Mouse (Mus musculus): ENCODE data around the gene Exoc8. TPM values are rescaled to one million over a fixed set of nuclear protein-coding genes. Genes with fewer than 3 reads are reported as not detected.

Exoc8 gene
- 8.4 and 9.6 TPM in 2 replicates for polyA plus RNA-seq (2016; fragmentation: Nextera tagmentation; extraction: Ambion mirVana)

DNA sequence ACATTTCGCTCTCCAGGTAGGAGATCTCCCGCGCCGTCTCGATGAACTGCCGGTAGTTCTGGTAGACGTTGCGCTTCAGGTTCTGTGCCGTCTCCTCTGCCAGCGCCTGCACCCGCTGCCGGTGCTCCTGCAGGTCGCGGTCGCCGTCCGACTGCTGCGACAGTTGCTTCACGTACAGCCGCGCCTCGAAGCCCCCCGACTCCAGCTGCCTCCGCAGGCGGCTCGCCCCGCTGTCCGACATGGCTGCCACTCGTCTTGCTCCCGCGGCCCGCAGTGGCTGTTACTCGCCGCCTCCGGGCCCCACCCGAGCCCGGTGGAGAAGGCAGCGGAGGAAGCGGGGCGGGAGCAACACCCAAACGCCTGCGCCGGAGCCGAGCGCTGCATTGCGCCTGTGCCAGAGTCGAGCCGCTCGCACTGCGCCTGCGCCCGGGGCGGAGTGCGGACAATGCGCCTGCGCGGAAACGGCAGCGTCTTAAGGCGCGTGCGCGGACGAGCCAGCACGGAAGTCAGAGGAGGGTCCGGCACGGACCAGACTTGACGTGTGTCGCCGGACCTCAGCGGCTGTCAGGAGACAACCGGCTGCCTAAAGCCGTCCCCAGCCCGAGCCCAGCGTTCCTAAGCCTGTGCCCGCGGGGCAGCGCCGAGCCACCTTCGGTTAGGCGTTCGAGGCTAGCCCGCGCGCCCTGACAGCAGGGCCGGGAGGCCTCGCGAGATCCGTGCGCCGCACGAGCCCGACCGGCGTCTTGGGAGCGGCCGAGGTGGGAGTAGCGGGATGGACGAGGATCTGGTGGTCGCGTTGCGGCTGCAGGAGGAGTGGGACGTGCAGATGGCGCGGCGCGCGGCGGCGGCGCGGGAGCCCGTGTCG lies at the start of gene Exoc8, which contains the start of gene Sprtn:
Gene Exoc8, minus strand, starts transcription at position 320 of the 865 bp plus-strand sequence.
Gene Sprtn, plus strand, starts transcription at position 501 of the 865 bp plus-strand sequence.
- peak within 1 kb of the TSS; percentile 86 for H3K27ac ChIP-seq (replicated peaks)
- peak within 1 kb of the TSS; percentile 97 for H3K4me3 ChIP-seq
- H3K36me3 ChIP-seq = peaks cover 66% of the 10 kb centered on the region

DNA sequence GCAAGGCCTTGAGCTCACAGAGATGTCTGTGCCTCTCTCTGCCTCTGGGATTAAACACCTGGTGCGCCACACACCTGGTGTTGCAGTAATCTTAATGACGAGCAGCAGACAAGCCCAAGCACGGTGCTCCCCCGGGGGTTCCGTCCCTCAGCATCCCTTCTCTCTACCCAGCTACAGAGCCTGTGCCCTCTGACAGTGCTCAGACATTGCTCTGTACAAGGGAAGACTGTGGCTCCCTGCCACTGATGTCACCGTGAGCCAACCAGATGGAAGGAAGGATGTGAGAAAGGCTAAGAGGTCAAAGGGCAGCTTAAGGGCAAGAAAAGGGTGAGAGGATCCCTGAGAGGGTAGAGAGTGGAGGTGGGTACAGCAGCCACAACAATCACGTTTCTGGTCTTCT lies 46.9 kb upstream of the Exoc8 start:
- 0 out of 2 replicates have a peak overlapping the region, but pooled peaks have one; percentile 7 for H3K4me3 ChIP-seq
- DNase-seq (ENCODE audit: low spot score) = no peak
- H3K27ac ChIP-seq (replicated peaks) = no peak overlapping the region
- 58% methylated on average over 7 of the region's 7 CpGs for WGBS
- peaks cover 50% of the 10 kb centered on the region for H3K36me3 ChIP-seq
- peaks cover 42% of the 10 kb centered on the region for H3K4me1 ChIP-seq
- H3K9me3 ChIP-seq (replicated peaks) = no peaks in the 10 kb centered on the region
- H3K27me3 ChIP-seq (ENCODE audit: low read depth, poor library complexity, severe bottlenecking) = no peaks in the 10 kb centered on the region

More for the DNA sequence above, at the start of gene Exoc8, which contains the start of gene Sprtn:
- WGBS = under 1% methylated on average over 114 of the region's 114 CpGs
- no peaks in the 10 kb centered on the region for H3K27me3 ChIP-seq (ENCODE audit: low read depth, poor library complexity, severe bottlenecking)
- no peaks in the 10 kb centered on the region for H3K9me3 ChIP-seq (replicated peaks)
- DNase-seq (ENCODE audit: low spot score) = peak; percentile 98
- peaks cover 34% of the 10 kb centered on the region for H3K4me1 ChIP-seq

DNA sequence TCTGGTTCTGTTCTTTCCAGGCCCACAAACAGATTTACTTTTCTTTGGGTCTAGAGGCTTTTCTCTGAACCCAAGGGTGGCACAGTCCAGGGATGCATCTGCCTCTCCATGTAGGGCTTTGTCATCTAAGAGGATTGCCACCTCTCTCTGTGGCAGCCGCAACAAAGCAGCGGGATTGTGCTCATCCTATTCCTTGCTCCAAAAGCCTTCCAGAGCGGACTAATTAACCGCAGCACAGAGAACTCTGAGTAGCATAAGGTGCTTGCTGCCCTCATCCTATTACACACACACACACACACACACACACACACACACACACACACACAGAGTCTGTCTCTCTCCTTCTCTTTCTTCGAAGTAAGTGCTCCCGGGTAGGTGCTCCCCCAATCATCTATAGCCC lies 46.3 kb upstream of the Exoc8 start:
- Histone ChIP-seq H3K9me3 (replicated peaks) (no peaks in the 10 kb centered on the region), H3K27ac (replicated peaks) (no peak overlapping the region), H3K4me3 (no peak overlapping the region), H3K27me3 (ENCODE audit: low read depth, poor library complexity, severe bottlenecking) (no peaks in the 10 kb centered on the region), H3K36me3 (peaks cover 56% of the 10 kb centered on the region), H3K4me1 (peaks cover 42% of the 10 kb centered on the region)
- no peak for DNase-seq (ENCODE audit: low spot score)
- WGBS = 91% methylated on average over 6 of the region's 6 CpGs

DNA sequence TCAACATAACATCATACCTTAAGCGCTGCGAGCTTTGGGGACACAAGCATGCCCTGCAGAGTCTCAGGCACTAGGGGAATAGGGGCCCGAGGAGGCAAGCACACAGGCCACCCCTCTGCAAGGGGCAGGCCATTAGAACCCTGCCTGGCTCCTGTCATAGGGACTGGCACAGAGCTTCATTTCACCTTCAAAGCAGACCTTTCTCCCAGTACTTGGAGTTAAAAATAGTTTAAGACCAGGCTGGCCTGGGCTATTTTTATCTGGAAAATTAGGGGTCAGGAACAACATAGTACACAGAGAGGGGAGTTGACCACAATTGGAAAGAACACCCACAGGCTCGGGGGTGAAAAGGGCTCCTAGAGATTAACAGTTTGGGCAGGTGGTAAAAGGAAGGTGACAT lies 39.8 kb upstream of the Exoc8 start:
- no peaks in the 10 kb centered on the region for H3K27me3 ChIP-seq (ENCODE audit: low read depth, poor library complexity, severe bottlenecking)
- H3K27ac ChIP-seq (replicated peaks) = no peak overlapping the region
- no peaks in the 10 kb centered on the region for H3K9me3 ChIP-seq (replicated peaks)
- no peak overlapping the region for H3K4me3 ChIP-seq
- H3K4me1 ChIP-seq = no peaks in the 10 kb centered on the region
- H3K36me3 ChIP-seq = peaks cover 71% of the 10 kb centered on the region
- WGBS = 92% methylated on average over 4 of the region's 4 CpGs
- DNase-seq (ENCODE audit: low spot score) = no peak

DNA sequence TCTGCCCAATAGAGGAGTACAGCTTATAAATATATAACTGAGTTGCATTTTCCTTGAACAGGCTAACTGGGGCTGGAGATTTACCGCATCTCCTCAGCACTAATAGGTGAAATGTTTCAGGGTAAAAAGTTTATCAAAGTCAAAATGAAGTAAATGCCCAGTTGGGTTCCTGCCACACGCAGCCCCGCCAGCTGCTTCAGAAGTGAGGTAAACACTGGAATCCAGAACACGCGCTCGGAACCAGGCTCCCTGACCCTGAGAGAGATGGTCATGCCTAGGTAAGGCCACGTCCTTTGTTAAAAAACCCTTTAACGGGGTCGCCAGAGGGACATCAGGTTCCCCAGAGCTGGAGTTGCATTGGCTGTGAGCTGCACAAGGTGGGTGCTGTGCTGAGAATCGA lies 39.2 kb upstream of the Exoc8 start:
- Histone ChIP-seq H3K9me3 (replicated peaks) (no peaks in the 10 kb centered on the region), H3K27me3 (ENCODE audit: low read depth, poor library complexity, severe bottlenecking) (no peaks in the 10 kb centered on the region), H3K36me3 (peaks cover 68% of the 10 kb centered on the region), H3K4me1 (no peaks in the 10 kb centered on the region), H3K4me3 (no peak overlapping the region), H3K27ac (replicated peaks) (no peak overlapping the region)
- DNase-seq (ENCODE audit: low spot score) = no peak
- 98% methylated on average over 10 of the region's 10 CpGs for WGBS

DNA sequence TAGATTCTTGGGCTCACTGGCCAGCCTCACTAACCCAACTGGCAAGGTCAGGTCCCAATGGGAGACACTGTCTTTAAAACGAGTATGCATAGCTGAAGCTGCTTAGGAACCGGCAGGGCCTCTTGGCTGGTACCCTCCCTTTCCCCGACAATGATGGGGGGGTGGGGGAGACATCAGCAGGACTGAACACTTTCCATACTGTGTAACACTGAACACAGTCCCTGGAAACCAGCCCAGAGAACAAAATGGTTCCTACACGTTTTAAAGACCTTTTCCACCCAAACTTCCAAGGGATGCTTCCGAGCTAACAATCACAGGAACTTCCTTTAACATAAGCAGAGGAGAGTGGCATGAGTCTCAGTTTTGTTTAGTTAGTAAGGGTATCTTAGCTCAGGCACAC lies 37.6 kb upstream of the Exoc8 start:
- Histone ChIP-seq H3K9me3 (replicated peaks) (0 out of 2 replicates have a peak, but pooled peaks cover 4% of the 10 kb centered on the region), H3K4me1 (no peaks in the 10 kb centered on the region), H3K27ac (replicated peaks) (no peak overlapping the region), H3K36me3 (peaks cover 66% of the 10 kb centered on the region), H3K4me3 (no peak overlapping the region), H3K27me3 (ENCODE audit: low read depth, poor library complexity, severe bottlenecking) (no peaks in the 10 kb centered on the region)
- 90% methylated on average over 5 of the region's 5 CpGs for WGBS
- no peak for DNase-seq (ENCODE audit: low spot score)

DNA sequence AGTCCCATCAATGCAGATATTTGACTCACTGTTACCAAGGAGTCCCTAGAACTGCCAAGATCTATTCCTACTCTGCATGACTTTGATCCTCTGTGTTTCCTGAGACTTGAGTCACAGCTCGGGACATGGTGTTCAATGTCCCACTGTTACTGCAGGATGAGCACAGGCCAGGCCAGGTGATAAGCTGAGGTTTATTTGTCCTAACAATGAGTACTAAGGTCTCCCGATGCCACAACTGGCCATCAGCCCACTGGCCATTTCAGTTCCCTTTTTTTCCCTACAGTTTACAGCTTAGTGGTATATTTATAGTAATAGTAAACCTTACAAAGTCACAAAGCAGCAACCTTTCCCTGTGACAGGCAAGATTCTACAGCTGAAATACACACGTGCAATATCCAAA lies 34.9 kb upstream of the Exoc8 start:
- H3K36me3 ChIP-seq = peaks cover 57% of the 10 kb centered on the region
- H3K4me1 ChIP-seq = no peaks in the 10 kb centered on the region
- DNase-seq (ENCODE audit: low spot score) = no peak
- WGBS = 90% methylated on average over 3 of the region's 3 CpGs
- no peak overlapping the region for H3K4me3 ChIP-seq
- H3K27ac ChIP-seq (replicated peaks) = no peak overlapping the region
- 0 out of 2 replicates have a peak, but pooled peaks cover 4% of the 10 kb centered on the region for H3K9me3 ChIP-seq (replicated peaks)
- H3K27me3 ChIP-seq (ENCODE audit: low read depth, poor library complexity, severe bottlenecking) = no peaks in the 10 kb centered on the region

DNA sequence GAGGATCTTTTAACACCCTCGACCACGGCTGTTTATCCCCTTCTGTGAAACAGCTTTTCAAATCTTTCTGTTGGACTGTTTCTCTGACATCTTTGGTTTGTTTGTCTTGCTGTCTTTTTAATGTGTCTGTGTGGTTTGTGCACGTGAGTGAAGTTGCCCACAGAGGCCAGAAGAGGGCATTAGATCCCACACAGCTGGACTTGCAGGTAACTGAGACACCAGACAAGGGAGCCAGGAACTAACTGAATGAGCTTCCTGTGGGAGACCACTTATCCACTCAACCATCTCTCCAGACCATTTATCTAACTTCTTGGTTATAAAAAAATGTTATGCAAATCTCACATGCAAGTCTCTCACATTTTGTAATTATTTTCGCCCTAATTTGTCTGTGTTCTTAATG lies 33.1 kb upstream of the Exoc8 start:
- Histone ChIP-seq H3K27ac (replicated peaks) (no peak overlapping the region), H3K9me3 (replicated peaks) (0 out of 2 replicates have a peak, but pooled peaks cover 4% of the 10 kb centered on the region), H3K27me3 (ENCODE audit: low read depth, poor library complexity, severe bottlenecking) (no peaks in the 10 kb centered on the region), H3K36me3 (peaks cover 60% of the 10 kb centered on the region), H3K4me1 (no peaks in the 10 kb centered on the region), H3K4me3 (no peak overlapping the region)
- WGBS = 86% methylated on average over 4 of the region's 4 CpGs
- no peak for DNase-seq (ENCODE audit: low spot score)

DNA sequence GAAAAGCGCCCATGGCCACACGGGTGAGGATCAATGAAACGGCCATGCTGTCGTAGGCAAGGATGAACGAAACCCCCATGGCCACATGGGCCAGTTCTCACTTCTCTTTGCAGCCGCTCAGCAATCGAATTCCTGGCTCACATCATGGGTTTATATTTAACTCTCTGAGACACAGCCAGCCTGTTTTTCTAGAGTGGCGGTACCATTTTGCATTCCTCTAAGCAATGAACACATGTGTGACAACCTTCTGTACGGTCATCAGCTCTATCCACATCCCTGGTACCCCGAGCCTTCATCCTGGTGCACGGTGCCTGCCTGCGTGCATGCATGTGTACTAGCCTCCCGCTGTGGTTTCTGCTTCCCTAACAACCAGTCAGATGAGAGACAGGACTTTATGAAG lies 32.6 kb upstream of the Exoc8 start:
- 94% methylated on average over 13 of the region's 13 CpGs for WGBS
- H3K9me3 ChIP-seq (replicated peaks) = 0 out of 2 replicates have a peak, but pooled peaks cover 4% of the 10 kb centered on the region
- peaks cover 64% of the 10 kb centered on the region for H3K36me3 ChIP-seq
- no peak overlapping the region for H3K4me3 ChIP-seq
- no peaks in the 10 kb centered on the region for H3K27me3 ChIP-seq (ENCODE audit: low read depth, poor library complexity, severe bottlenecking)
- H3K27ac ChIP-seq (replicated peaks) = no peak overlapping the region
- no peaks in the 10 kb centered on the region for H3K4me1 ChIP-seq
- DNase-seq (ENCODE audit: low spot score) = no peak

DNA sequence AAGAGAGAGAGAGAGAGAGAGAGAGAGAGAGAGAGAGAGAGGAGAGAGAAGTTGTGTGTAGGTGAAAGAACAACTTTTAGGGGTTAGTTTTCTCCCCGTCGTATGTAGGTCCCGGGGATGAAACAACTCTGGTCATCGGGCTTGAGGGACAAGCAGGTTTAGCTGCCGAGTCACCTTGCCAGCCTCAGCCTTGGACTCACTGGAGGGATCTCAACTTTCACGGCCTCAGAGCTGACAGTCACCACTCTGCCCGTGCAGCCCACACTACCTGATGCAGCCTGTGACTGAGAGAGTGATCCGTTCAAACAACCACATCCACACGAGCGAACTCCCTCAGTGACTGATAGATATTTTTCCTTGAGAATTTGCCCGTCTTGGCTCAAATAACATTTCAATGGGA lies 31.5 kb upstream of the Exoc8 start:
- peaks cover 67% of the 10 kb centered on the region for H3K36me3 ChIP-seq
- 90% methylated on average over 11 of the region's 11 CpGs for WGBS
- H3K9me3 ChIP-seq (replicated peaks) = 0 out of 2 replicates have a peak, but pooled peaks cover 4% of the 10 kb centered on the region
- no peak for DNase-seq (ENCODE audit: low spot score)
- H3K27me3 ChIP-seq (ENCODE audit: low read depth, poor library complexity, severe bottlenecking) = no peaks in the 10 kb centered on the region
- H3K4me3 ChIP-seq = no peak overlapping the region
- H3K27ac ChIP-seq (replicated peaks) = no peak overlapping the region
- H3K4me1 ChIP-seq = no peaks in the 10 kb centered on the region

DNA sequence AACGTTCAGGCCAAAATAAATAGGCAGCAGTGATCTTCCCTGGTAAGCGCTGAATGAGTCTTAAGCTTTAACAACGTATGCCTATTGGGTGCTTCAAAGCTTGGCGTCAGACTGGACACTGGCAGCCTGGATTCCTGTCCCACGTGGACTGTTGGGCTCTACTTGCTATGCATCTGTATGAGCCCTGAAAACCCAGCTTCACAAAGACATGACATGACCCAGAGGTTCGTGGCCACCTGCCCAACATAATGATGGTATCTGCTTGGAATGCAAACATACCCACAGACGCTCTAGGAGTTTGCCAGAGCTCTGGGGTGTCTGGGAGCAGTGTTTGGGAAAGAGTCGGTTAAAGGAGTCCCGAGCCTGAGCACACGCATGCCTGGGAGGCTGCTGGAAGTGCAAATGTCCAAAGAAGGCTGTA lies 28.9 kb upstream of the Exoc8 start:
- WGBS = 91% methylated on average over 10 of the region's 10 CpGs
- Histone ChIP-seq H3K27me3 (ENCODE audit: low read depth, poor library complexity, severe bottlenecking) (no peaks in the 10 kb centered on the region), H3K36me3 (peaks cover 61% of the 10 kb centered on the region), H3K9me3 (replicated peaks) (0 out of 2 replicates have a peak, but pooled peaks cover 3% of the 10 kb centered on the region), H3K4me1 (no peaks in the 10 kb centered on the region), H3K4me3 (no peak overlapping the region), H3K27ac (replicated peaks) (no peak overlapping the region)
- DNase-seq (ENCODE audit: low spot score) = no peak

DNA sequence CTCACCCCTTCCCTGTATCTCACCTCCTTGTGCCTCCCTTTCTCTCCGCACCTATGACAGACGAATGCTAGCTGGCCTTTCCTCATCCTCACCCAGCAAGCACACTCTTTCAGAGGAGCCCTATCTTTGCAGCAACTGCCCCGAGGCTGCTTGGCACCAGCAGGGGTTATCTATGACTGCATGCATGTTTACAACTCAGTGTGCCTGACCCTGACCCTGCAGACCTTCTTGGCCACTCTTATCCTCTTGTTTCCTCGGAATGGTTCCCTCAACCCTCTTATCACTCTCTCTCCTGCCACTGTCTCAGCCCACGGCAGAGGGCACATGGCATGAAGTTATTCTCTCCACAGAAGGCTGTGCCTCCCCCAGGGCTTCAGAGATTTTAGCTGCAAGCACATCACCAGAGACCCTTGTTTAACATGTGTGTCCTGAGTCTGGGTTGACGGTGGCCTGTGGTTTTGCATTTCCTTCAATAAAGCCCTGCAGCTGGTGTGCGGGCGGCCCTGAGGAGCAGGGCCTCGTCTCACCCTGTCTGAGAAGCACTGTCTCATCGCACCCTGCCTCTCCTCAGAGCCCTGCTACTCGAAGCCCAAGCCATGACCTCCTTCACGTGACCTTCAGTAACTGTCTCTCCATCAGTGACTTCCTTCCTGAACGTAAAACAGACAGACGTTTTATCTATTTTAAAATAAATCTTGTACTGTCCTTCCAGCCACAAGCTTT lies 28.2 kb upstream of the Exoc8 start:
- Histone ChIP-seq H3K4me1 (no peaks in the 10 kb centered on the region), H3K27ac (replicated peaks) (no peak overlapping the region), H3K4me3 (no peak overlapping the region), H3K9me3 (replicated peaks) (no peaks in the 10 kb centered on the region), H3K27me3 (ENCODE audit: low read depth, poor library complexity, severe bottlenecking) (no peaks in the 10 kb centered on the region), H3K36me3 (peaks cover 57% of the 10 kb centered on the region)
- WGBS = 89% methylated on average over 14 of the region's 14 CpGs
- no peak for DNase-seq (ENCODE audit: low spot score)
